Mouse (Mus musculus) Patski (cell line): ENCODE data around the gene Tbc1d13. TPM values are rescaled to one million over a fixed set of nuclear protein-coding genes. Genes with fewer than 3 reads are reported as not detected.
A peak's percentile ranks its signal among the peaks of the same experiment; 100 is the strongest.

Source experiments
- ATAC-seq: fragments of 100-300 bp; one replicate; pipeline ENCODE4 v1.8.0; 2021
- CTCF ChIA-PET: fragments of 350-600 bp; sonication (Branson Sonifier 250); formaldehyde crosslinking; loops from one replicate; lab custom pipeline; 2022; ENCODE audit warnings: inconsistent platforms; lab: Charles Lee
- POLR2A ChIA-PET: fragments of 350-600 bp; sonication (Branson Sonifier 250); formaldehyde crosslinking; loops from one replicate; lab custom pipeline; 2022; ENCODE audit warnings: antibody characterized with exemption, inconsistent platforms; lab: Charles Lee
- DNase-seq: peaks from one replicate; pipeline ENCODE4 v3.0.0-alpha.2; 2011; ENCODE audit warnings: low read depth, low spot score
- H3K27me3 ChIP-seq: fragments of 371-371 bp; one replicate; pipeline ENCODE4 v1.5.1; 2021
- CTCF ChIP-seq: fragments of 100-300 bp; IDR thresholded peaks from one replicate; pipeline ENCODE4 v1.5.1; 2021
- in situ Hi-C: fragments of 300-500 bp; cut with MboI; formaldehyde crosslinking; loops from 3 replicates; pipeline ENCODE4 v1.11.1; 2018; ENCODE audit warnings: low pct_unique_long_range_greater_than_20kb, mixed read lengths
- polyA plus RNA-seq: library from polyadenylated mRNA; unstranded; gene quantifications from one replicate; pipeline ENCODE4 v1.2.3, GENCODE M21; 2021

Tbc1d13 gene
- 37.9 TPM for polyA plus RNA-seq

DNA sequence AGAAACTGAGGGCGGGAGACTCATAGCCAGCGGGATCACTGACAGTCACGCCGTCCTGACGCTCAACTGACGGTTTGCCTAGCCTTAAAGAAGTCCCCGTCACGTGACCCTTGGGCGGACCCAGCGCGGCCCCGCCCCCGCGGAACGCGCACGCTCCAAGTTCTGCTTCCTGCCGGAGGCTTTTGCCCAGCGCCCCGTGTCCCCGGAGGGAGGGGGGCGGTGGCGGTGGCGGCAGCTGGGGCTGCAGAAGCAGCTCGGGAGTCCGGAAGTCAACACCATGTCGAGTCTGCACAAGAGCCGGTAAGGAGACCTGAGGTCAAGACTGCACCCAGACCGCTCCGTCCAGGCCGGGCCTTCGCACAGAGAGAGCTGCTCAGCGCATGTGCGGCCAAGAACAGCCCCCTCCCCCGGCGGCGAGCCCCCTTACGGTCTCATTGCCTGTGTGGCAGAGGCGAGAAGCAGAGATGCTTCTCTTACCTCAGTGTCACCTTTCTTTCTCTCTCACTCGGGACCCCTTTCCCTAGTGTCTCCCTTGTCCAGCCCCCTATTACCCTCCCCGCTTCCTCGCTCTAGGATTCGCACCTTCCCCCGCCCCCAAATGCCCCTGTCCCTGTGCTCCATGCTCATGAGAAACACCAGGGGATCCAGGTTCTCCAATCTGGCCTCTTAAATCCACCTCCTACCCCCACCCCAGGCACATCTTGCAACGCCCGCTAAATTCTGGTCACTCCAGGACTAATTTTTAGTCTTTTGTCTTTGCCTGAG, at the start of gene Tbc1d13:
Tbc1d13 (plus strand) TSS at position 134 of the 765 bp plus-strand sequence.
- in situ Hi-C loops: no loop called here
- DNase-seq (peak; percentile 56), ATAC-seq (peak; percentile 76)
- H3K27me3 ChIP-seq: no peaks in the 10 kb centered on the region
- no peak for TF ChIP-seq CTCF
- ChIA-PET CTCF (interaction anchor here (1.4 to 2.6 kb wide), 6 partner anchors 11 to 44 kb away, joined by 4 to 8 read pairs (median 6); partner anchors contain the start of gene Spout1), POLR2A (interaction anchor here (0.7 to 4.1 kb wide), 5 partner anchors 10 to 329 kb away, joined by 3 to 18 read pairs (median 5); partner anchors contain the start of gene Zer1)

- in situ Hi-C loops: no loop called here
- POLR2A ChIA-PET: no interaction called here
- no peak for TF ChIP-seq CTCF
- no peaks in the 10 kb centered on the region for H3K27me3 ChIP-seq
- ATAC-seq (no peak), DNase-seq (no peak)
- CTCF ChIA-PET: no interaction called here
These were observed 49.4 kb upstream of the Tbc1d13 start for GRCm38 (mm10) chr2:30084113-30084512.

DNA sequence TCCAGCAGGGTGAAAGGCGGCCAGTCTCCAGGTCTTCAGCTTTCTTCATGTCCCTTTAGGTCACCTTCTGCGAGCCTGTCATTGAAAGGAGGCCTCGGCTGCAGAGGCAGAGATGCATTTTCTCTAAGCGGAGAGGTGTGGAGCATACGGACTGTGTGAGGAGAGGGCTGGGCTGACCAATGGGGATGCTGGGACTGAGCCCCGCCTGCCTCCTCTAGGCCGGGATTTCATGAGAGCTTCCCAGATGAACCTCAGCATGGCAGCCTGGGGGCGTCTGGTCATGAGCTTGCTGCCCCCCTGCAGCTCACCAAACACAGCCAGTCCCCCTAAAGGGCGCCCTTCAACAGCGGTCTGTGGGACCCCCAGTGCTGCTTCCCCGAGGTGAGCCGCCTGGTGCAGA, 48.9 kb upstream of the Tbc1d13 start:
- DNase-seq: no peak
- TF ChIP-seq CTCF: no peak
- ATAC-seq: no peak
- ChIA-PET CTCF (no interaction called here), POLR2A (no interaction called here)
- no peaks in the 10 kb centered on the region for H3K27me3 ChIP-seq
- in situ Hi-C loops: no loop called here

- H3K27me3 ChIP-seq: no peaks in the 10 kb centered on the region
- no peak for TF ChIP-seq CTCF
- ATAC-seq (no peak), DNase-seq (no peak)
- POLR2A ChIA-PET: no interaction called here
- in situ Hi-C loops: no loop called here
- CTCF ChIA-PET: interaction anchor here (1.5 kb wide), 1 partner anchor 10 kb away, joined by 5 read pairs; no protein-coding TSS in a partner anchor
These were observed 46.2 kb upstream of the Tbc1d13 start for GRCm38 (mm10) chr2:30087310-30087709.

GRCm38 (mm10) chr2:30091521-30091920, 42.0 kb upstream of the Tbc1d13 start:
- no peak for TF ChIP-seq CTCF
- ChIA-PET POLR2A (no interaction called here), CTCF (no interaction called here)
- in situ Hi-C loops: no loop called here
- ATAC-seq: no peak
- no peak for DNase-seq
- no peaks in the 10 kb centered on the region for H3K27me3 ChIP-seq

DNA sequence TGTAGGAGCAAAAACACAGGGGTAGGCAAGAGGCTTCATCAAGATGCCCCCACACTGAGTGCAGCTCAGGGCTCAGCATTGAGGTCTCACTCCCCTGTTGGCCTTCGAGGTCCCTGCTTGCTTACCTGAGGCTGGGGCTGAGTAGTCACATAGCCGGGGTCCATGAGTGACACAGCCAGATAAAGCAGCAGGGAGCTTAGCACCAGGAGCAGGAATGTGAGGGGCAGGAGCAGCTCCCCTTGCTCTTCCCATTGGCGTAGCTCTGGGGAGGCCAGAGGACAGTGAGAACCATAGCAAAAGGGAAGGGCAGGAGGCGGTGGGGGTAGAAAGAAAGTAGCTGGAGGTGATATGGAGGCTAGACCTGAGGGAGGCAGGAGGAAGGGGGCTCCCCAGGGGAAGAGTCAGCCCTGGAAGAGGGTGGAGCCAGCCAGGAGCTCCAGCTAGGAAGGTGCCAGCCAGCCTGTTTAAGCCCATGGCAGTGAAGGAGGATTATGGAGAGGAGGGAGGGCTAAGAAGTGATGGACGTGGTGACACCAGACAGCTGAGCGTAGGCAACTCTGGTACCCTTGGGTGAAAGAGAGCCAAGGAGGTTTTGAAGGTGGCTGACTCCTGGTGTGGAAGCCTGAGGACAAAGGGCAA, 41.1 kb upstream of the Tbc1d13 start:
- POLR2A ChIA-PET: interaction anchor here (0.9 kb wide), 1 partner anchor 11 kb away, joined by 3 read pairs; no protein-coding TSS in a partner anchor

GRCm38 (mm10) chr2:30093471-30094207, 39.9 kb upstream of the Tbc1d13 start, which contains the start of gene Zdhhc12:
Gene Zdhhc12, minus strand, starts transcription at chr2:30093648.
- ChIA-PET POLR2A (interaction anchor here (1.5 kb wide), 1 partner anchor 51 kb away, joined by 4 read pairs; no protein-coding TSS in a partner anchor), CTCF (interaction anchor here (1.2 kb wide), 1 partner anchor 16 kb away, joined by 3 read pairs; the partner anchor contains the start of gene Pkn3)
- peak; percentile 89 for DNase-seq
- in situ Hi-C loops: no loop called here
- no peaks in the 10 kb centered on the region for H3K27me3 ChIP-seq
- ATAC-seq: peak; percentile 90
- TF ChIP-seq CTCF: no peak

More for the DNA sequence above, 41.1 kb upstream of the Tbc1d13 start:
- no peak for DNase-seq
- CTCF ChIA-PET: interaction anchor here (0.8 kb wide), 1 partner anchor 14 kb away, joined by 3 read pairs; no protein-coding TSS in a partner anchor
- no peak for TF ChIP-seq CTCF
- in situ Hi-C loops: no loop called here
- no peaks in the 10 kb centered on the region for H3K27me3 ChIP-seq
- no peak for ATAC-seq

DNA sequence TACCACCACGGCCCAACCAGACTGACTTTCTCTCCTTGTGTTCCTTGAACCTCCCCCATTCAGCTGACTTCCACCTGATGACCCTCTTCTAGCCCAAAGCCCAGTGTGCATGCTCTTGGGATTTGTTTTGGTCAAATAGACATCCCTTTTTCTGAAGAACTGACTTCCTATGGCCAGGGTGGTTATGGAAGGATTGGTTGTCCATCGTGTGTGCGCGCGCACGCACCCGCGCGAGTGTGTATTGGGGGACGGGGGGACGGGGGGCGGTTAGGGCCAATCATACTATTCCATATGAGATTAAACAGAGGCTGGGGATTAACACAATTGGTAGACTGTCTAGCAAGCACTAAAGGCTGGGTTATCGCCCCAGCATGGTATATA, 39.3 kb upstream of the Tbc1d13 start:
- in situ Hi-C loops: no loop called here
- POLR2A ChIA-PET: interaction anchor here (1.5 kb wide), 1 partner anchor 52 kb away, joined by 4 read pairs; no protein-coding TSS in a partner anchor
- DNase-seq (no peak), ATAC-seq (no peak)
- TF ChIP-seq CTCF: no peak
- CTCF ChIA-PET: interaction anchor here (1.2 kb wide), 1 partner anchor 17 kb away, joined by 3 read pairs; the partner anchor contains the start of gene Pkn3
- no peaks in the 10 kb centered on the region for H3K27me3 ChIP-seq

DNA sequence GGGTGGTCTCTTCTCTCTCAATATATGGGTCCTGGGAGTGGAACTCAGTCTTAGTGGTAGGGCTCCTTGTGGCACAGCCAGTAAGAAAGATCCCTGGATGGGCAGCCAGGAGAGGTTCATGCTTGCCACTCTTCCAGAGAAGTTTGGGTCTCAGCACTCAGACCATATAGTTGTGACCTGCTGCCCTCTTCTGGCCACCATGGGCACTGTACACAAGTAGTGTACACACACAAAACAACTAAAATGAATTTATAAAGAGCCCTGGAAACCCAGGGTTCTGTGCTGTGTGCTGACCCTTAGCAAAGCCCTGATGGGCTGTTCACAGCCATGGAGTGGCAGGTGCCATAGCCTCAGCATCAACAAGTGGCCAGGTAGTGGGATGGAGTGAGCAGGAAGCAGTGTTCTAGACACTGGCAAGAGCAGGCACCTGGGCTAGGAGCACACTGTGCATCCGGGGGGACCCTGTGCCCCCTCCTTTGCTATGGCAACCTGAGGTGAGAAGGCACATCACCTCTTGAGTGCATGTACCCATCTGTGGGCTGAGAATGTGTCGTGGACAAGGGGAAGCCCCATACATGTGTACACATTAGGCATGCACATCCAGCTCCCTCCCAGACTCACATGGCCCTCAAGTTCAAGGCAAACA, 37.5 kb upstream of the Tbc1d13 start:
- POLR2A ChIA-PET: no interaction called here
- in situ Hi-C loops: loop anchor here (5.0 kb wide), 1 partner anchor 49 kb away; the partner anchor contains the start of gene Wdr34
- CTCF ChIA-PET: no interaction called here
- no peak for DNase-seq
- no peaks in the 10 kb centered on the region for H3K27me3 ChIP-seq
- TF ChIP-seq CTCF: no peak
- no peak for ATAC-seq
